Mouse (Mus musculus): Measurements from ENCODE around the gene AC161166.1. TPM values are rescaled to one million over a fixed set of nuclear protein-coding genes. Genes with fewer than 3 reads are reported as not detected.

Gene AC161166.1
- not detected in 2 replicates for total RNA-seq (2014; rRNA removed)
- polyA plus RNA-seq (2015; fragmentation: Nextera tagmentation; extraction: Ambion mirVana): 0.19 and 0.55 TPM in 2 replicates

DNA sequence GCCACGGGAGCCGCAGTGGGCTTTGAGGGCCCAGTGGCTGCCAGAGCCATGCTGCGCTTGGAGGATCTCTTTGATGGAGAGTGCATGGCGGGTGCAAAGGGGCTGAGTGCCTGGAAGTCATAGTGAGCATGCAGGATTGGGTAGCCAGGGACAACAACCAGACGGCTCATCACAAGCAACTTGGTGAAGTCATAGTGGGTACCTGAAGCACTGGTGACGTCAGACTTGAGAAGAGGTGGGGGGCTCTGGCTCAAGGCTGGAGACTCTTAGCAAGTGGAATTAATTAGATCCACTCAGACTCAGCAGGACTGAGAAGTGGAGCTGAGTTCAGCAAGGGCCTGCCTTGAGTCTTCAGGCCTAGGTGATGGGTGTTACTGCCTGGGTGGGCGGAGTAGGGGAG lies at the start of gene AC161166.1:
Gene AC161166.1, minus strand, starts transcription at position 101 of the 400 bp plus-strand sequence.
- no peak within 1 kb of the TSS for H3K4me2 ChIP-seq (ENCODE audit: low read depth, low read length)
- no peaks in the 10 kb centered on the region for H3K27me3 ChIP-seq (ENCODE audit: insufficient read depth, low read length)
- no peak for ATAC-seq
- DNase-seq (ENCODE audit: low spot score): no peak
- TF ChIP-seq CTCF (IDR thresholded peaks at IDR 0.05; ENCODE audit: low read depth): no peak
- 87% methylated on average over 7 of the region's 7 CpGs for WGBS
- H3K4me3 ChIP-seq (ENCODE audit: low read length): no peak within 1 kb of the TSS
- H3K27ac ChIP-seq: no peak within 1 kb of the TSS
- peaks cover 4% of the 10 kb centered on the region for H3K4me1 ChIP-seq (ENCODE audit: insufficient read depth, low read length)
- H3K9me3 ChIP-seq (ENCODE audit: low read length): no peaks in the 10 kb centered on the region
- no peak within 1 kb of the TSS for H3K9ac ChIP-seq (replicated peaks; ENCODE audit: low read length)
- H3K36me3 ChIP-seq (ENCODE audit: insufficient read depth, low read length): no peaks in the 10 kb centered on the region

DNA sequence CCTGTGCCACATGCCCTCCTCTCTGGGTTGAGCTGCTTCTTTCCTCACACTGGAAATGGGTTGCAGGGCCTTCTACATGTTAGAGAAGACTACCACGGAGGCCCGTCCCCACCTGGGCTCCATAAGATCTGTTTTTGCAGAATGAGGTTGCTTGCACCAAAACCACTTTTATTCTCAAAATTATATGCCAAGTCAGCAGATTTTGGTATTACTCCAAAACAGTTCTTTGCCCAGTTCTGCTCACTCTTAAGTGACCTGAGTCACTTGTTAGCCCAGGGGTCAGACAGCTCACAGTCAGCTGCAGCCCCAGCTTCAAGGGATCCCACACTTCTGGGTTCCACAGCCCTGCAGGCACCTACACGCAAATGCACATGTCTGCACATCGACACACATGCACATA lies 49.2 kb upstream of the AC161166.1 start:
- no peak for ATAC-seq
- Histone ChIP-seq H3K4me1 (ENCODE audit: insufficient read depth, low read length) (no peaks in the 10 kb centered on the region), H3K27ac (no peak overlapping the region), H3K9ac (replicated peaks; ENCODE audit: low read length) (no peak overlapping the region), H3K4me3 (ENCODE audit: low read length) (no peak overlapping the region), H3K4me2 (ENCODE audit: low read depth, low read length) (no peak overlapping the region), H3K36me3 (ENCODE audit: insufficient read depth, low read length) (peaks cover 14% of the 10 kb centered on the region), H3K9me3 (ENCODE audit: low read length) (no peaks in the 10 kb centered on the region), H3K27me3 (ENCODE audit: insufficient read depth, low read length) (no peaks in the 10 kb centered on the region)
- no peak for TF ChIP-seq CTCF (IDR thresholded peaks at IDR 0.05; ENCODE audit: low read depth)
- DNase-seq (ENCODE audit: low spot score): no peak
- 94% methylated on average over 4 of the region's 4 CpGs for WGBS

DNA sequence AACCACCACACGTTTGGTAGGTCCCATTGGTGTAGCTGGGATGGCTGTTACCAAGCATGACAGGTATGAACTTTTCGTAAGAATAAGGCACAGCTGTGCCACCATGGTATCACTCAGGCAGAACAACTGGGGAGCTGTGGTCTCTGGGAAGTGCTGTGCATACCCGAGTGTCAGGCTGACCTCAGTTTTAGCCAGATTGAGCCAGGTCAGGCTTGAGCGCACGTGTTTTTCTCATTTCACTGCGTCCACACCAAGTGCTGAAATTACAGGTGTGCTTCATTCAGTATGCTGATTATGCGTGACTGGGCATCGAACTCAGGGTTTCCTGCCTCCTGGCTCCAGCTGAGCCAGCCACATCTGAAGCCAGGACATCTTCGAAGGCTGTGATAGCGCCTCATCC lies 43.5 kb upstream of the AC161166.1 start:
- Histone ChIP-seq H3K9ac (replicated peaks; ENCODE audit: low read length) (no peak overlapping the region), H3K9me3 (ENCODE audit: low read length) (no peaks in the 10 kb centered on the region), H3K4me3 (ENCODE audit: low read length) (no peak overlapping the region), H3K4me2 (ENCODE audit: low read depth, low read length) (no peak overlapping the region), H3K27ac (no peak overlapping the region), H3K4me1 (ENCODE audit: insufficient read depth, low read length) (no peaks in the 10 kb centered on the region), H3K27me3 (ENCODE audit: insufficient read depth, low read length) (no peaks in the 10 kb centered on the region), H3K36me3 (ENCODE audit: insufficient read depth, low read length) (peaks cover 11% of the 10 kb centered on the region)
- no peak for TF ChIP-seq CTCF (IDR thresholded peaks at IDR 0.05; ENCODE audit: low read depth)
- DNase-seq (ENCODE audit: low spot score): no peak
- WGBS: 94% methylated on average over 10 of the region's 10 CpGs
- no peak for ATAC-seq

DNA sequence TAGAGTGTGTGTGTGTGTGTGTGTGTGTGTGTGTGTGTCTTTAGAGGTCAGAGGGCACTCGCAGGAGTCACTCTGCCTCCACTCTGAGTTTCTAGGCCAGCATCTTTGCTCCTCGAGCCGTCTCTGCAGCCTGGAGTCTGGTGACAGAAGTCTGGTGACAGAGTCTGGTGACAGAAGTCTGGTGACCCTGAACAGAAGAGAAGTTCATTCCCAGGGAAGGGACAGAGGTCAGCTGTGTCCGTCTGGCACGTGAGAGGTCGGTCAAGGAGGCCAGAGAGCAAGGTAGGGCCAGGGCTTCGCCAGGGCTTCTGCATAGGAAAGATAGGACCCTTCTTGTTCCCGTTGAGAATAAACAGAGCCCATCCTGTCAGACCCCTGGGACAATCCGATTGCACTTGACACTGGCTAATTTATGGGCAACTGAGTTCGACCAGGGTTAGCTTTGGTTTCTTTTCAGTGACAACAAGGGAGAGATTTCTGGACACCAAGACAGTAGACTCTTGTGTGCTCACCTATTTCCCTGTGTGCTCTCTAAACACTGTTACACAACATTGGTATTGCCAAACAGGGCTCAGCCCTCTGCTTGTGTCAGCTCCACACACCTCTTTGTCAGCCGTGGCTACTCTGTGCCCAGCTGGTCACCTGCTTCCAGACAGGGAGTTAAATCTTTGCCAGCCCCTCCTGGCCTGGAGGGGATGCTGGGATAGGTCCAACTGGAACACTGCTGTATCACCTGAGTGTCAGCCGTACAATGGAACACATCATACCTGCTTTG lies 39.9 kb upstream of the AC161166.1 start:
- Histone ChIP-seq H3K4me2 (ENCODE audit: low read depth, low read length) (no peak overlapping the region), H3K9me3 (ENCODE audit: low read length) (no peaks in the 10 kb centered on the region), H3K36me3 (ENCODE audit: insufficient read depth, low read length) (peaks cover 4% of the 10 kb centered on the region; the same call in 1 of the 2 replicates), H3K9ac (replicated peaks; ENCODE audit: low read length) (no peak overlapping the region), H3K27me3 (ENCODE audit: insufficient read depth, low read length) (no peaks in the 10 kb centered on the region), H3K27ac (no peak overlapping the region), H3K4me3 (ENCODE audit: low read length) (no peak overlapping the region), H3K4me1 (ENCODE audit: insufficient read depth, low read length) (peaks cover 6% of the 10 kb centered on the region; the same call in 1 of the 2 replicates)
- no peak for ATAC-seq
- DNase-seq (ENCODE audit: low spot score): no peak
- no peak for TF ChIP-seq CTCF (IDR thresholded peaks at IDR 0.05; ENCODE audit: low read depth)
- WGBS: 87% methylated on average over 12 of the region's 12 CpGs

DNA sequence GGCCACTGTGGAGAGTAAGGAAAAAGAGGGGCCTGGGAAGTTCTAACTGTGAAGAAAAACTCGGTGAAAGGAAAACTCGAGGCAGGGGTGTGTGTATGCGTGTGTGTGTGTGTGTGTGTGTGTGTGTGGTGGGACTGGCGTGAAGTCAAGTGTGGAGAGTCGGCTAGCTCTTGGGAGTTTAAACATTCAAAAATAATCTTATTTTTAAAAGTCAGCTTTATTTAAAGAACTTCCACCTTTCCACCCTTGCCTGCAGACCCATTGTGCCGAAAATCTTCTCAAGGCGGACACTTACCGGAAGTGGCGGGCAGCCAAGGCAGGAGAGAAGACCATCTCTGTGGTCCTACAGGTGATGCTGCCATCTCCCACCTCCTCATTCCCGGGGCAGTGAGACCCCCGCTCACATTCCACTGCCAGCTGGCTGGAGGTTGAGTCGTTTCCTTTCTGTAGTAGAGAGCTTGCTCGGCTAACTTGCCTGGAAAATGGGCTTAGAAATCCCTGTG lies 35.3 kb upstream of the AC161166.1 start:
- DNase-seq (ENCODE audit: low spot score): no peak
- 0 out of 2 replicates have a peak overlapping the region, but pooled peaks have one; percentile 26 for H3K27ac ChIP-seq
- H3K4me3 ChIP-seq (ENCODE audit: low read length): peak overlapping the region; percentile 87
- 27% methylated on average over 13 of the region's 13 CpGs for WGBS
- no peak for ATAC-seq
- no peaks in the 10 kb centered on the region for H3K27me3 ChIP-seq (ENCODE audit: insufficient read depth, low read length)
- H3K4me2 ChIP-seq (ENCODE audit: low read depth, low read length): peak overlapping the region; percentile 64
- H3K36me3 ChIP-seq (ENCODE audit: insufficient read depth, low read length): no peaks in the 10 kb centered on the region
- no peaks in the 10 kb centered on the region for H3K9me3 ChIP-seq (ENCODE audit: low read length)
- peak overlapping the region; percentile 77 for H3K9ac ChIP-seq (replicated peaks; ENCODE audit: low read length)
- no peak for TF ChIP-seq CTCF (IDR thresholded peaks at IDR 0.05; ENCODE audit: low read depth)
- H3K4me1 ChIP-seq (ENCODE audit: insufficient read depth, low read length): peaks cover 10% of the 10 kb centered on the region; the same call in 1 of the 2 replicates

DNA sequence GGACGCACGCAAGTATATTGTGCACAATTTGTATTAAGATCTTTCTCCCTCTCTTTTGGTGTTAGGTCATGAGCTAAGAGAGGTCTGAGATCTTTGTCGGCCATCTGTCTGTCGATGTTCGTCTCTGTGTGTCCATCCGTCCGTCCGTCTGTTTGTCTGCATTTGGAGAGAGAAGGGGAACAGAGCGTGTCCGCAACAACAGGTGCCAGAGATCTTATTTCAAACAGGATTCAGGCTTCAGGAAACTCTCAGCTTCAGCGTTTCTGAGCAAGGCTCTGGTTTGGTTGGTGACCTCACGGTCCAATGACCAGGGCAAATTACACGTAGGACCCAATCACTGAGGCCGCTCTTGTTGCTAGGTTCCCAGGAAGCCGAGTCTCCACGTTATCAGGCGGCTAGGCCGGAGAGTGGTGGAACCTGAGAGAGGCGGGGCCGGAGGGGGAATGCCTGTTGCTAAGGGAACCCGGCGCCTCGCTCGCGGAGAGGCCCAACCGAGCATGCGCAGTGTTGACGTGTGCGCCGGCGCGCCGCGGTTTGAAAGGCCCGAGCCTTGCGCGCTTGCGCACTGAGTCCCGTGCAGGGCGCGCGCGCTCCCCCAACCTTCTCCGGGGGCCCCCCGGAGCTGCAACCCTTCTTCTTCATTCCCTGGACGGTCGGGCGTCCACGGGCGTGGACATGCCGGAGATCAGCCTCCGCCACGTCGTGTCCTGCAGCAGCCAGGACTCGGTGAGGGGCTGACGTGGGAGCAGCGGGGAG lies 34.6 kb upstream of the AC161166.1 start:
- Histone ChIP-seq H3K9me3 (ENCODE audit: low read length) (no peaks in the 10 kb centered on the region), H3K36me3 (ENCODE audit: insufficient read depth, low read length) (no peaks in the 10 kb centered on the region), H3K27ac (peak overlapping the region; percentile 33), H3K4me3 (ENCODE audit: low read length) (peak overlapping the region; percentile 87), H3K9ac (replicated peaks; ENCODE audit: low read length) (peak overlapping the region; percentile 77), H3K27me3 (ENCODE audit: insufficient read depth, low read length) (no peaks in the 10 kb centered on the region), H3K4me2 (ENCODE audit: low read depth, low read length) (peak overlapping the region; percentile 64), H3K4me1 (ENCODE audit: insufficient read depth, low read length) (peaks cover 10% of the 10 kb centered on the region; the same call in 1 of the 2 replicates)
- ATAC-seq: peak; percentile 99
- no peak for TF ChIP-seq CTCF (IDR thresholded peaks at IDR 0.05; ENCODE audit: low read depth)
- DNase-seq (ENCODE audit: low spot score): peak; percentile 100
- under 1% methylated on average over 53 of the region's 57 CpGs for WGBS

Measured in hindbrain, postnatal 0 days (tissue).